Mouse (Mus musculus) midbrain, embryonic 11.5 days (tissue): ENCODE measurements around the gene Efcab12. TPM values are rescaled to one million over a fixed set of nuclear protein-coding genes. Genes with fewer than 3 reads are reported as not detected.
A peak's percentile ranks its signal among the peaks of the same experiment; 100 is the strongest.

ENCODE experiments used
- ATAC-seq: fragments of 200-750 bp; cut with Nextera tagmentation; 2 replicates; pipeline ENCODE4 v1.8.0; 2017; ENCODE audit warnings: moderate TSS enrichment, moderate library complexity; ENCODE audit not compliant: low FRiP score
- DNase-seq: peaks from one replicate; pipeline ENCODE4 v3.0.0; 2015; ENCODE audit warnings: low spot score; ENCODE audit errors: missing footprints
- H3K27ac ChIP-seq: fragments of 300-500 bp; sonication (generic); 2 replicates; pipeline ENCODE4 v1.5.1; 2014; ENCODE audit warnings: low read depth, low read length
- H3K27me3 ChIP-seq: fragments of 300-500 bp; sonication (generic); 2 replicates; pipeline ENCODE4 v1.6.1; 2014; ENCODE audit warnings: mild to moderate bottlenecking, low read length, moderate library complexity, mixed read lengths; ENCODE audit not compliant: control insufficient read depth, insufficient read depth
- H3K36me3 ChIP-seq: fragments of 300-500 bp; sonication (generic); 2 replicates; pipeline ENCODE4 v1.6.1; 2014; ENCODE audit warnings: mild to moderate bottlenecking, low read length, moderate library complexity, mixed read lengths; ENCODE audit not compliant: control insufficient read depth, insufficient read depth
- H3K4me1 ChIP-seq: fragments of 300-500 bp; sonication (generic); 2 replicates; pipeline ENCODE4 v1.6.1; 2014; ENCODE audit warnings: low read length; ENCODE audit not compliant: control insufficient read depth, insufficient read depth
- H3K4me2 ChIP-seq: fragments of 300-500 bp; sonication (generic); 2 replicates; pipeline ENCODE4 v1.6.1; 2014; ENCODE audit warnings: mild to moderate bottlenecking, moderate library complexity
- H3K4me3 ChIP-seq: fragments of 300-500 bp; sonication (generic); 2 replicates; pipeline ENCODE4 v1.5.1; 2014; ENCODE audit warnings: low read depth, low read length
- H3K9ac ChIP-seq: fragments of 300-500 bp; sonication (generic); 2 replicates; pipeline ENCODE4 v1.6.1; 2014; ENCODE audit warnings: low read length
- H3K9me3 ChIP-seq: fragments of 300-500 bp; sonication (generic); 2 replicates; pipeline ENCODE4 v1.6.1; 2016; ENCODE audit warnings: low read length; ENCODE audit not compliant: control insufficient read depth
- WGBS: fragments of 180-500 bp; shearing (Covaris S2); extraction: QIAGEN DNeasy Blood & Tissue Kit; methylation state at CpG from one replicate; pipeline ENCODE4 v1.1.7; 2014; 5-methylcytosine and 5-hydroxymethylcytosine counted together
- polyA plus RNA-seq: library from polyadenylated mRNA; unstranded; fragments of >200 nt; fragmentation: Nextera tagmentation; extraction: Ambion mirVana; gene quantifications from 2 replicates; pipeline ENCODE4 v1.2.1, GENCODE M21; 2014

Gene Efcab12
- polyA plus RNA-seq, 1 experiment from 2014 or later: 1.7 TPM

- H3K4me1 ChIP-seq: no peaks in the 10 kb centered on the region
Observed at GRCm38 (mm10) chr6:115865246-115865645, 27.0 kb upstream of the Efcab12 start.

GRCm38 (mm10) chr6:115863340-115863841 is 25.2 kb upstream of the Efcab12 start:
- WGBS: 83% methylated on average over 7 of the region's 7 CpGs
- Histone ChIP-seq H3K4me2 (no peak overlapping the region), H3K9me3 (no peaks in the 10 kb centered on the region), H3K4me3 (no peak overlapping the region), H3K27ac (no peak overlapping the region), H3K4me1 (no peaks in the 10 kb centered on the region), H3K9ac (no peak overlapping the region), H3K27me3 (no peaks in the 10 kb centered on the region), H3K36me3 (no peaks in the 10 kb centered on the region)
- DNase-seq (no peak), ATAC-seq (no peak)

More at GRCm38 (mm10) chr6:115865246-115865645, 27.0 kb upstream of the Efcab12 start:
- no peaks in the 10 kb centered on the region for H3K36me3 ChIP-seq
- no peaks in the 10 kb centered on the region for H3K9me3 ChIP-seq
- no peak overlapping the region for H3K27ac ChIP-seq
- no peak overlapping the region for H3K4me3 ChIP-seq
- WGBS: 93% methylated on average over 4 of the region's 4 CpGs
- no peak overlapping the region for H3K9ac ChIP-seq
- no peaks in the 10 kb centered on the region for H3K27me3 ChIP-seq
- no peak for ATAC-seq
- no peak overlapping the region for H3K4me2 ChIP-seq
- DNase-seq: no peak

GRCm38 (mm10) chr6:115860027-115860556 is 21.9 kb upstream of the Efcab12 start:
- H3K4me2 ChIP-seq: no peak overlapping the region
- H3K9ac ChIP-seq: no peak overlapping the region
- H3K4me3 ChIP-seq: no peak overlapping the region
- 87% methylated on average over 7 of the region's 7 CpGs for WGBS
- no peaks in the 10 kb centered on the region for H3K9me3 ChIP-seq
- no peaks in the 10 kb centered on the region for H3K36me3 ChIP-seq
- ATAC-seq (no peak), DNase-seq (peak; percentile 33)
- H3K27ac ChIP-seq: no peak overlapping the region
- H3K27me3 ChIP-seq: no peaks in the 10 kb centered on the region
- H3K4me1 ChIP-seq: no peaks in the 10 kb centered on the region

GRCm38 (mm10) chr6:115859258-115859657 is 21.0 kb upstream of the Efcab12 start:
- H3K9ac ChIP-seq: no peak overlapping the region
- H3K9me3 ChIP-seq: no peaks in the 10 kb centered on the region
- ATAC-seq (no peak), DNase-seq (no peak)
- no peaks in the 10 kb centered on the region for H3K4me1 ChIP-seq
- WGBS: 61% methylated on average over 4 of the region's 4 CpGs
- H3K4me2 ChIP-seq: no peak overlapping the region
- H3K4me3 ChIP-seq: no peak overlapping the region
- H3K27me3 ChIP-seq: no peaks in the 10 kb centered on the region
- H3K36me3 ChIP-seq: no peaks in the 10 kb centered on the region
- no peak overlapping the region for H3K27ac ChIP-seq

GRCm38 (mm10) chr6:115856361-115856745 is 18.1 kb upstream of the Efcab12 start:
- H3K4me2 ChIP-seq: no peak overlapping the region
- DNase-seq: no peak
- no peak overlapping the region for H3K27ac ChIP-seq
- H3K4me3 ChIP-seq: no peak overlapping the region
- WGBS: 91% methylated on average over 4 of the region's 4 CpGs
- no peak for ATAC-seq
- H3K4me1 ChIP-seq: peaks cover 8% of the 10 kb centered on the region
- no peaks in the 10 kb centered on the region for H3K9me3 ChIP-seq
- H3K27me3 ChIP-seq: no peaks in the 10 kb centered on the region
- no peak overlapping the region for H3K9ac ChIP-seq
- no peaks in the 10 kb centered on the region for H3K36me3 ChIP-seq

- 86% methylated on average over 3 of the region's 3 CpGs for WGBS
- H3K36me3 ChIP-seq: no peaks in the 10 kb centered on the region
- no peak for ATAC-seq
Observed at GRCm38 (mm10) chr6:115855733-115856360, 17.6 kb upstream of the Efcab12 start.

GRCm38 (mm10) chr6:115854432-115854831 is 16.2 kb upstream of the Efcab12 start:
- H3K4me2 ChIP-seq: no peak overlapping the region
- H3K9me3 ChIP-seq: no peaks in the 10 kb centered on the region
- H3K4me1 ChIP-seq: peaks cover 8% of the 10 kb centered on the region
- no peak overlapping the region for H3K4me3 ChIP-seq
- no peak overlapping the region for H3K9ac ChIP-seq
- no peak for ATAC-seq
- no peaks in the 10 kb centered on the region for H3K27me3 ChIP-seq
- no peak for DNase-seq
- WGBS: 71% methylated on average over 2 of the region's 2 CpGs
- H3K27ac ChIP-seq: no peak overlapping the region
- H3K36me3 ChIP-seq: no peaks in the 10 kb centered on the region

More at GRCm38 (mm10) chr6:115855733-115856360, 17.6 kb upstream of the Efcab12 start:
- Histone ChIP-seq H3K4me3 (no peak overlapping the region), H3K9me3 (no peaks in the 10 kb centered on the region), H3K9ac (no peak overlapping the region), H3K4me1 (peaks cover 8% of the 10 kb centered on the region), H3K4me2 (no peak overlapping the region), H3K27ac (no peak overlapping the region), H3K27me3 (no peaks in the 10 kb centered on the region)
- DNase-seq: no peak

- no peak for DNase-seq
- peak overlapping the region; percentile 52 for H3K4me2 ChIP-seq
- WGBS: 46% methylated on average over 7 of the region's 7 CpGs
Observed at GRCm38 (mm10) chr6:115853985-115854384, 15.8 kb upstream of the Efcab12 start.

GRCm38 (mm10) chr6:115853091-115853813 is 15.0 kb upstream of the Efcab12 start, which contains the start of the genes Mbd4 and Ift122:
Gene Mbd4, minus strand, starts transcription at chr6:115853371.
Gene Ift122, plus strand, starts transcription at chr6:115853470.
- Histone ChIP-seq H3K27me3 (no peaks in the 10 kb centered on the region), H3K9me3 (no peaks in the 10 kb centered on the region)

More at GRCm38 (mm10) chr6:115853985-115854384, 15.8 kb upstream of the Efcab12 start:
- ATAC-seq: no peak
- peak overlapping the region; percentile 88 for H3K27ac ChIP-seq
- H3K4me3 ChIP-seq: peak overlapping the region; percentile 59
- peak overlapping the region; percentile 74 for H3K9ac ChIP-seq
- no peaks in the 10 kb centered on the region; the same call in 1 of the 2 replicates for H3K36me3 ChIP-seq
- no peaks in the 10 kb centered on the region for H3K9me3 ChIP-seq
- H3K27me3 ChIP-seq: no peaks in the 10 kb centered on the region
- H3K4me1 ChIP-seq: peaks cover 8% of the 10 kb centered on the region

More at GRCm38 (mm10) chr6:115853091-115853813, 15.0 kb upstream of the Efcab12 start, which contains the start of the genes Mbd4 and Ift122:
- peaks cover 3% of the 10 kb centered on the region; the same call in 1 of the 2 replicates for H3K36me3 ChIP-seq
- H3K9ac ChIP-seq: peak within 1 kb of the TSS; percentile 74
- DNase-seq (peak; percentile 100), ATAC-seq (peak; percentile 98)
- peaks cover 8% of the 10 kb centered on the region for H3K4me1 ChIP-seq
- WGBS: under 1% methylated on average over 51 of the region's 51 CpGs
- H3K4me2 ChIP-seq: peak within 1 kb of the TSS; percentile 71
- H3K4me3 ChIP-seq: peak within 1 kb of the TSS; percentile 59
- peak within 1 kb of the TSS; percentile 88 for H3K27ac ChIP-seq
